Mouse (Mus musculus): Measurements from ENCODE around the gene Mylk2.
A peak's percentile ranks its signal among the peaks of the same experiment; 100 is the strongest.

Mylk2 gene

GRCm38 (mm10) chr2:152911031-152911430 is at the start of gene Mylk2:
Mylk2 (plus strand) TSS chr2:152911352.
- DNase-seq = peak; percentile 62 to 73

GRCm38 (mm10) chr2:152861891-152862290 is 49.3 kb upstream of the Mylk2 start:
- no peak for DNase-seq

GRCm38 (mm10) chr2:152862638-152863037 is 48.5 kb upstream of the Mylk2 start:
- no peak for DNase-seq

GRCm38 (mm10) chr2:152863346-152863745 is 47.8 kb upstream of the Mylk2 start:
- DNase-seq = no peak

- DNase-seq = no peak
Observed at GRCm38 (mm10) chr2:152878239-152878638, 32.9 kb upstream of the Mylk2 start.

GRCm38 (mm10) chr2:152880898-152881297 is 30.3 kb upstream of the Mylk2 start:
- DNase-seq = no peak

- no peak for DNase-seq
Observed at GRCm38 (mm10) chr2:152884101-152884645, 27.0 kb upstream of the Mylk2 start.

GRCm38 (mm10) chr2:152887230-152887629 is 23.9 kb upstream of the Mylk2 start:
- DNase-seq = no peak

GRCm38 (mm10) chr2:152888774-152889173 is 22.4 kb upstream of the Mylk2 start:
- DNase-seq = no peak

GRCm38 (mm10) chr2:152895834-152896233 is 15.3 kb upstream of the Mylk2 start:
- no peak for DNase-seq

- DNase-seq = no peak
Observed at GRCm38 (mm10) chr2:152896926-152897325, 14.2 kb upstream of the Mylk2 start.

- DNase-seq = no peak
Observed at GRCm38 (mm10) chr2:152899011-152899410, 12.1 kb upstream of the Mylk2 start.

- no peak for DNase-seq
Observed at GRCm38 (mm10) chr2:152901296-152901695, 9.9 kb upstream of the Mylk2 start.

- no peak for DNase-seq
Observed at GRCm38 (mm10) chr2:152902658-152903057, 8.5 kb upstream of the Mylk2 start.

- DNase-seq = no peak
Observed at GRCm38 (mm10) chr2:152903586-152903985, 7.6 kb upstream of the Mylk2 start.

GRCm38 (mm10) chr2:152904127-152904643 is 7.0 kb upstream of the Mylk2 start:
- DNase-seq = no peak

- peak in 1 of 2 experiments; percentile 31 for DNase-seq
Observed at GRCm38 (mm10) chr2:152905036-152905829, 5.9 kb upstream of the Mylk2 start.

- no peak for DNase-seq
Observed at GRCm38 (mm10) chr2:152906274-152907037, 4.7 kb upstream of the Mylk2 start.

- peak; percentile 23 to 39 for DNase-seq
Observed at GRCm38 (mm10) chr2:152907114-152907943, 3.8 kb upstream of the Mylk2 start.

GRCm38 (mm10) chr2:152909848-152910247 is 1.3 kb upstream of the Mylk2 start:
- no peak for DNase-seq

GRCm38 (mm10) chr2:152911432-152911831 is 280 bp downstream of the Mylk2 start:
- DNase-seq = peak in 1 of 2 experiments; percentile 42

- no peak for DNase-seq
Observed at GRCm38 (mm10) chr2:152913471-152913870, 2.3 kb downstream of the Mylk2 start.
